Mouse (Mus musculus): ENCODE measurements around the gene Smtnl1.

The Smtnl1 gene

DNA sequence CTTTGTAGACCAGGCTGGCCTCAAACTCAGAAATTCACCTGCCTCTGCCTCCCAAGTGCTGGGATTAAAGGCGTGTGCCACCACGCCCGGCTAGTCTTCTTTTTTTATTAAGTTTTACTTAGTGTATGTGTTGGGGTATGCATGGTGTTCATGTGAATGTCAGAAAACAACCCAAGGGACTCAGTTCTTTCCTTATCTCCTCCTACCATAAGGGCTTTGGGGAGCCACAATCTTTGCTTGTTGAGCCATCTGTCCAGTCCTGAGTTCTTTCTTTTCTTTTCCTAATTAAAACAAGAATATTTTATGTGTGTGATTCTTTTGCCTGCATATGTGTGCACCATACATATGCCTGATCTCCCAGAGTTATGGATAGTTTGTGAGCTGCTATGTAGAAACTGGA, 29.3 kb downstream of the Smtnl1 start:
- DNase-seq (ENCODE audit: low spot score), result no peak

DNA sequence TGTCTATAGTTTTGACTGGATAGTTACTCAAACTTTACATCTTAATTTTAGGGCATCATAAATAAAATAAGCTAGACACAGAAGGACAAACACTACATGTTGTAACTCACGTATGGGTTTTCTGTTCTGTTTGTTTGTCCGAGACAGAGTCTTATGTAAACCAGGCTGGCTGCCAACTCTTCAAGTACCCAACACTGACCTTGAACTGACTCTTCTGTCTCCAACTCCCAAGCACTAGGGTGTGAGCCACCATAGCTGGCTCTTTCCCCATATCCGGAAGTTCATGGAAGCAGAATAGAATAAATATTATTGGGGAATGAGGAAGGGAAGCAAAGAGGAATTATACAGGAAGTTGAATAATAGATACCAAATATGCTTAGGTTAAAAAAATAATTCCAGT, 29.9 kb downstream of the Smtnl1 start:
- no peak for DNase-seq (ENCODE audit: low spot score)

DNA sequence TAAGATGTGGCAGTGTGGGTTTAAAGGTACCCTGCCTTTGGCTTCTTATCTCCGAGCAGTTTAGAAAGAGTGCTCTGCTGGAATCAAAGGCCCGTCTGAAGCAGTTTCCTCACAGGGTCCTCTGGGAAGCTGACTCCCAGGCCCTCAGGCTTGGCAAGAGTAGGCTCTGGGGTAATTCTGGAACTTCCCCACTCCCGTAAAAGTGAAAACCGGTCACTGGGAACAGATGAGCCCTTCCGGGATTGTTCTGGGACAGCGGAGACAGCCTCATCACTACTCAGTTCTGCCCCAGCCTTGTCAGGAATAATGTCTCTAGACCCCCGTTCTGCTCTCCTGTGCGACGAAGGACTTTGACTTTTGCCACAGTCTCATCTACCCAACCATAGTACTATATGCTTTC, 32.0 kb downstream of the Smtnl1 start:
- no peak for DNase-seq (ENCODE audit: low spot score)

DNA sequence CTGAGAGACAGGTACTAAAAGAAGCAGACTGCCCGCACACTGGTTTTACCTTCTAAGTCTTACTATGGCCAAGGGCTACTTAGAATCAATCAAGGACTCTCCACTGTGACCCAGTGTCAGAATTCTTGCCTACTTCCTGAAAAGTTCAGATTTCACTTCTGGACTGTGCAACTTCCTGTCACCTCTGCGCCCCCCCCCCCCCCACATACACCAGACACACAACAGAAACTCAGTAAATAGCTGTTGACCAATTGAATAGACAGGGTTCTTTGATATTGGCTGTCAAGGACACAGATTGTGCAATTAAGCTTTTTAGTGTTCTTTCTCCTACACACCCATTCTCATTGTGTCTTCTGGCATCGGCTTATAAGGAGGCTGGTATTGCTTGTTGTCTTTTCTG, 34.1 kb downstream of the Smtnl1 start:
- DNase-seq (ENCODE audit: low spot score), result no peak

DNA sequence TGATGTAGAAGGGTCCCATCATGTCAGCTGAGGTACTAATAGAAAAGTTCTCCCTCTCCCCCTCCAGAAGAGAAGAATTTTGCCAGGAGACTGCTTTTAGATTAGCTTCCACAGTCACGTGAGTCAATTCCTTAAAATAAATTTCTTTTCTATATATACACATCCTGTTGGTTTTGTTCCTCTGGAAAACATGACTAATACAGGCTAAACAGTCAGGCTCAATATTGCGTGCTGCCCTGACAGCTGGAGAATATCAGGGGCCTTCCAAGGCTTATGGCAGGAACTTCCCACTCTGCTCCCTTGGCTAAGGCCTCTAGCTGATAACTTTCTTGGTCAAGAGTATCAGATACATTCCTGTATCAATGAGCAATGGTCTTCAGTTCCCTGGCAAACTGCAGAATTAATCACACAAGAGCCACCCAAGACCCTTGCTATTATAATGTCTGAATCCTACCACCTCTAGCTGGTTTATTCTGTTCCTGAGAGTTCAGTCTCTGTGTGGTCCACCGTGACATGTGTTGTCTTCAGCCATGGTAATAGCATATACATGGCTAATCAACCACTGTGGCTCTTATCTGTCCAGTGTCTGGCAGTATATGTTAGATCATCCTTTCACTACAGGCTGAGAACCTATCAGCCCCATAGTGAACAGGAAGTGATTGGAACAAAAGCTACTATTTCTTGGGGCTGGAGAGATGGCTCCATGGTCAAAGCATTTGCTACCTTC, 38.4 kb downstream of the Smtnl1 start:
- no peak for DNase-seq (ENCODE audit: low spot score)

DNA sequence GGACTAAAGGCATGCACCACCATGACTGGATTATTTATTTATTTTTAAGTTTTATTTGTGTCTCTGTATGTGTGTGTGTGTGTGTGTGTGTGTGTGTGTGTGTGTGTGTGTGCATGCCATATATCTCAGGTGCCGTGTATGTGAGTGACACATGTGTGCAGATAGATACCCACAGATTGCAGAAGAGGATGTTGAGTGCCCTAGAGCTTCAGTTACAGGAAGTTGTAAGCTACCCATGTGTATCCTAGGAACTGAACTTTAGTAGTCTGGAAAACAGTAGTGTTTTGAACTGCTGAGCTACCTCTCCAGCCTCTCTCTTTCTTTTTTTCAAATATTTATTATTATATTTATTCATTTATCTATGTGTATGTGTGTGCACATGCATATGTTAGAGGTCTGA, 39.1 kb downstream of the Smtnl1 start:
- no peak for DNase-seq (ENCODE audit: low spot score)

DNA sequence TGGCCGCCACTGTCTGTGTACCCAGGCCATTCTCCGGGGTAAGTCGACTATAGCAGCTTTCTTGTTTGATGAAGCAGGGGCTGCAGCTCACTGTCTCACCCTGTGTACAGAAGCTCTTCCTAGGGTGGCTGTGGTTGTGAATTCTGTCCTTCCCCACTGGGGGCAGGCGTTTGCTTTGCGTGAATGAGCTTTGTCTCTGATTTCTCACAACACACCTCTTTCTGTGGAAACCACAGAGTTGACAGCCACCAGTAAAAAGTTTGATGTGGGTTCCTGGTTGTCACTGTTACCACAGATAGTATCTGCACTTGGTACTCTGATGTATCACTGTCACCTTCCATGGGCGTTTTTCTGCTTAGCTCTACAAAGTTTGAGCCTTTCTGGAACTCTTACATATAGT, 43.2 kb downstream of the Smtnl1 start:
- no peak for DNase-seq (ENCODE audit: low spot score)

DNA sequence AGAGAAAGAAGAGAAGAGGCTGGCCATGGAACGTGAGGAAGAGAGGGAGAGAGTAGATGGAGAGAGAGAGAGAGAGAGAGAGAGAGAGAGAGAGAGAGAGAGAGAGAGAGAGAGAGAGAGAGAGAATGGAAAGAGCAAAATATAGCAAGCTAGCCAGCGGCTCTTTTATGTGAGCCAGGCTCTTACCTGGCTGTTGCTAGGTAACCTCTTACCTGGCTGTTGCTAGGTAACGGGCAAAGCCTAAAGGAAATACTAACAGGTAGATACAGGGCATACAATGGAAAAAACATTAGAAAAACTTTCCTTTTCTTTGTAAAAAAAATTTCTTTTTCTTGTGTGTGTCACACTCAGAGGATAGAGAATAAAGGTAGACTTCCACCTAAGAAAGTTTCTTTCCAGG, 44.7 kb downstream of the Smtnl1 start:
- DNase-seq (ENCODE audit: low spot score), result no peak

DNA sequence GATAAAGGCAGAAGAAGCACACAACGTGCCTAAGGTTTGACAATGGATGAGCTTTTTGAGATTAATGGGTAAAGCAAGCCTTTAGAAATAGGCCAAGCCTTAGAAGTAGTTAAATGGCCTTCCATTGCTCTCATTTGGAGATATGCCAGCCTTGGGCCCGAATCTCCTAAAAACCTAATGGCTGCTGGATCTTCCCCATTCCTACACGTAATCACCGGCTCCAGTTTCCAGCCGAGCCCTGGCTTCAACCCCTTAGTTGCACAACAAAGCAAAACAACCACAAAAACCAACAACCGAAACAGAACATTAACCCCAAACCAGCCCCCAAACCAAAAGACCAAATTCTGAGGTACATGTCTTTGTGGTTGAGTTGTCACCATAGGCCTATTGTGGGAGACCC, 46.8 kb downstream of the Smtnl1 start:
- DNase-seq (ENCODE audit: low spot score), result no peak

DNA sequence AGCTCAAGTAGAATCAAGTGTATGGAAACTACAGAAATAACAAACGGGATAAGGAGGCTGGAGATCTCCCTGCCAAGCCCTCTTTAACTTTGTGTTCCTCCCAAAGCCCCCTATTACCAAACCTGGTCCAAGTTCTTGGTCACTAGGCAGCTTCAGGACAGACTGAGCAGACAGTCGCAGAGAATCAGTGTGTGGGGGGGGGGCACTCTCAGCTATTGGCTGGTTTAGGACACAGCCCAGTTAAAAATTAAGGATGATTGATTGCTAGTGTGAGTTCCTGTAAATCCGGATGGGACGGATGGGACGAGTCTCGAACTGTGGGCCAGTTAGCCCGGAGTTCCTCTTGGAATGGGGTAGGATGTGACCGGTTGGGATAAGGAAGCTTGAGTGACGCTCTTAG, 47.2 kb downstream of the Smtnl1 start, which contains the start of gene Serping1:
TSS of gene Serping1 (minus strand) at position 204 of the 400 bp plus-strand sequence.
- DNase-seq (ENCODE audit: low spot score), result no peak

DNA sequence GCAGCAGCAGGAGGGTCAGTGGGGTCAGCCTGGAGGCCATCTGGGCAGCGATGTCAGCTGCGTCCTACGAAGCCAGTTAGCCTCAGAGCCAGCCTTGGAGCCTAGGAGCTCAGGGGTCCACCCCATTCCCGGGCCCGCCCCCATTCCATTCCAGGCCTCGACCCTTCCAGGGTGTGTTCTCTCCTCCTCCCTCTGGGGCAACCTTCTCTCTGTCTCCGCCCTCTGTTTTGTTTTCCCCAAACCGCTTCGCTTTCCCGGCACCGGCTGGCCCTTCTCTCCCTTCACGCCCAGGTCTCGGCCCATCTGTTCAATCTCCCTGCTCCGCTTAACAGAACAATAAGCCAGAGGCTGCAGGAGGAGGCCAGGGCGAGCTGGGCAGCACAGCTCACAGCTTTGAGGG, 47.7 kb downstream of the Smtnl1 start:
- DNase-seq (ENCODE audit: low spot score), result no peak

DNA sequence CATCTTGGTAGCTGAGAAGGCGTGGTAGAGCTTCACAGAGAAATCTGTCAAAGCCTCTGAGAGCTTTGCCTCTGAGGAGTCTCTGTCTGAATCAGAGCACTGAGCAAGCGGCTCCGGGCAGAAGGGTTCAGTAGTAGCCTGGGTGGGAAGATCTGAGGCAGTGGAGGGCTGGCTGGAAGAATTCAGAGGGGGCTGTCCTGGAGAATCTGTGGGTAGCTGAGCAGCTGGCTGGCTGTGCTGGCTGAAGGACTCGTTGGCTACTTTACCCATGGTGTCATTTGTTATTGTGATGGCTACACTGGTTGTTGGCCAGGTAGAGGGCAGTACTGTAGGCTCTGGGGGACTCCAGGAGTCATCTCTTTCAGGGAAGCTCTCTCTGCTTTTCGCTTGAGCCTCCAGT, 49.3 kb downstream of the Smtnl1 start:
- no peak for DNase-seq (ENCODE audit: low spot score)

DNA sequence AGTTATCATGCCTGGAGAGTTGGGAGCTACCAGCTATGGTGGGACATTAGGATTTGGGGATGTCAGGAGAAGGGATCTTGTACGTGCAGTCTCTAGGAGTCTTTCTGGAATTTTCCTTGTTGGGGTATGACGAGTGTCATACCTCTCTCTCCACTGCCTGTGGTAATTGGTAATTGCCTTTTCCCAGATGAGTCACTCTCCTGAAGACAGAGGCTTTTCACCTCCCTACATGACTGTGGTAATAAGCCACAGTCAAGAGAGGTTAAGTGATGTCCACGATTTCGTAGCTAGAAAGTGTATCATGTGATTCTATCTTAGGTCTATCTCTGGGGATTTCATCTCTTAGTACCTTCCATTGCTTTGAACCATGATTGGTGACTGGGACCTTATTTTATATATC, 50.0 kb downstream of the Smtnl1 start:
- no peak for DNase-seq (ENCODE audit: low spot score)

DNA sequence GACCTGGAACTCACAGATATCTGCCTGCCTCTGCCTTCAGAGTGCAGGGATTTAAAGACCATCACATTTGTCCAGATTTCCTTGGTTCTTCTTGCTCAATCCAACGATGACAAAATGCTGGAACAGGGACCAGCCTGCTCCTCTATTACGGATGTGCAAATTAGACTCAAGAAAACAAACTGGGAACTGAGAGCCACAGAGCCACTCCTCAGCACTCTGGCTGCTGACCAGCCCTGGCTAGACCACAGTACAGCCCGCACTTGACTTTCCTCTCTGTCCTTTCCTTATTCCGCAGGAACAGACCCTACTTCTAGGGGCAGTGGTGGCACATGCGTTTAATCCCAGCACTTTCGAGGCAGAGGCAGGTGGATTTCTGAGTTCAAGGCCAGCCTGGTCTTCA, 52.0 kb downstream of the Smtnl1 start:
- DNase-seq (ENCODE audit: low spot score), result no peak

DNA sequence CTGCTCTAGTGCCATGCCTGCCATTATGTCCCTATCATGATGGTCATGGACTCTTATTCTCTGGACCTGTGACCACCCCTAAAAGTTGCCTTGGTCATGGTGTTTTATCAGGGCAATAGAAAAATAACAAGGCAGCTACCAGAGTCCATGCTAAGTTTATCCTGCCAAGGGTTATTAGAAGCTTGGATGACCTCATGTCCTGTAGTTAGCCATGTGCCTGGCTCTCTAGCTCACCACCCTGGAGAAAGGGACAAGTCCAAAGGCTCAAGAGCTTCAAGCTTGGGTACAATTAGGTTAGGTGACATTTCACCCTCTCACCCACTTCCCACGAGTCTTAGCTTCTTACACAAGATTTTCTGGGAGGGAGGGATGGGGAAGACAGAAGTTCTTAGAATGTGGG, 59.6 kb downstream of the Smtnl1 start:
- DNase-seq (ENCODE audit: low spot score), result no peak

DNA sequence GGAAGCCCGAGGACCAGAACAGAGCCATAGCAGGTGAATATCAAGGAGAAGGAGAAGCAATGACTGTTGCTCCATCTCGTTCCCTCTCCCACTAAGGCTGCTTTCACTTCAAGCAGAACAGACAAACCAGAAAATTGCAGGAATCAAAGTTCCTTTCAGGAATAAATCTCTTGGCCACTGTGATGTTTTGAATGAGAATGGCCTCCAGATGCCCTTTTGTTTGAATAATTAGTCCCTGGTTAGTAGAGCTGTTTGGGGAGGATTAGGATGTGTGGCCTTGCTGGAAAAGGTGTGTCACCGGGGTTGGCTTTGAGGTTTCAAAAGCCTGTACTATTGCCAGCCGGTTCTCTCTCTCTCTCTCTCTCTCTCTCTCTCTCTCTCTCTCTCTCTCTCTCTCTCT, 60.2 kb downstream of the Smtnl1 start:
- no peak for DNase-seq (ENCODE audit: low spot score)

DNA sequence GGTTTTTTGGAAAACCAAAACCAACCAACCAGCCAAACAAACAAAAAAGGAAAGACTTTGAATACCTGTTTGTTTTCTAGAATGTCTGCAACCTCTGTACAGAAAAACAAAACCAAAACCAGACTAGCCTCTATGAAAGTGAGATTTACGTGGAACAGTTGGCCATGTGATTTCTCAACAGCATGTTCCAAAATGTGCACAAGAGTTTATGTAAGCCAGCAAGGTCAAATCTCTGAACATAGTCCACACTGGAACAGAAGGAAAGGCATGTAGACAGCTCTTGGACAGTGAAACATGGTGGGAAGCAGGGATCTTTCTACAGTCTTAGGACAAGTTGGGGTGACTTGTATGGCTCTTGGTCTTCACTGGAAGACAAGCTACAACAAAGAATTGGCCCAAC, 60.6 kb downstream of the Smtnl1 start:
- no peak for DNase-seq (ENCODE audit: low spot score)

DNA sequence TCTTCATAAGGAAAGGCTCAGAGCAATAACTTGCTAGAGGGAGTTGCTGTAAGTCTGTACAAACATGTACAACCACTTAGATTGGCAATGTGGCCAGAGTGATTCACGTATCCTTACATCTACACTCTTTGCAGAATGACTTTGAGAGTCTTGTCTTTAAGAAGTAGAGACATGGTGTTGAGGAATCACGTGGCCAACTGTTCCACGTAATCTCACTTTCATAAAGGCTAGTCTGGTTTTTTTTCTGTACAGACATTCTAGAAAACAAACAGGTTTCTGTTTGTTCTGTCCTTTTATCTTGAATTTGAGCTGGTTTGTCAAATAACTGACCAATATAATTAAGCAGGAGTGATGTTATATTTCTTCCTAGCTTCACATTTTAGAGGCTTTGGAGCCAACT, 61.1 kb downstream of the Smtnl1 start:
- DNase-seq (ENCODE audit: low spot score), result no peak

Data from spleen, adult 12 weeks (tissue).